Mouse (Mus musculus) small intestine, adult 2 months (tissue): Measurements from ENCODE around the gene Tpt1.

Experiments used
- CTCF ChIP-seq: fragments of 200-500 bp; IDR thresholded peaks from 2 replicates; pipeline ENCODE4 v1.5.1; 2012; ENCODE audit warnings: low read depth, mild to moderate bottlenecking, control low read depth, inconsistent platforms, low read length, moderate library complexity, mixed read lengths; ENCODE audit not compliant: insufficient replicate concordance, insufficient read length; ENCODE audit errors: extremely low read depth
- POLR2A ChIP-seq: fragments of 200-500 bp; IDR thresholded peaks from 2 replicates; pipeline ENCODE4 v1.6.1; 2012; ENCODE audit warnings: low read depth, mild to moderate bottlenecking, control low read depth, inconsistent platforms, low read length, moderate library complexity

GRCm38 (mm10) chr14:75820007-75820406 lies 24.9 kb upstream of the Tpt1 start:
- TF ChIP-seq POLR2A, result no peak
- no peak for TF ChIP-seq CTCF
